Mouse (Mus musculus): ENCODE measurements around the gene Psph. TPM values are rescaled to one million over a fixed set of nuclear protein-coding genes. Genes with fewer than 3 reads are reported as not detected.

Psph gene
- total and polyA plus RNA-seq, 3 experiments = 128 to 252 (median 232) TPM

GRCm38 (mm10) chr5:129724834-129725773, 62.1 kb downstream of the Psph start, which contains the start of gene Nipsnap2 (continued):
- TF ChIP-seq MYC (IDR thresholded peaks at IDR 0.05; ENCODE audit: low read depth, low read length) = peak; percentile 51; the same call in 1 of the 2 replicates
- no peak for TF ChIP-seq RCOR1 (conservative IDR thresholded peaks at IDR 0.05; ENCODE audit: low read depth, low read length)
- TF ChIP-seq CHD2 (IDR thresholded peaks at IDR 0.05; ENCODE audit: low read length) = peak; percentile 76
- no peak; the same call in 1 of the 2 replicates for TF ChIP-seq ZMIZ1 (IDR thresholded peaks at IDR 0.05; ENCODE audit: low read depth, low read length)
- TF ChIP-seq POLR2AphosphoS2 (IDR thresholded peaks at IDR 0.05; ENCODE audit: low read depth, low read length) = no peak
- 0 out of 2 replicates have a peak, but pooled peaks have one; percentile 40 for TF ChIP-seq SIN3A (IDR thresholded peaks at IDR 0.05; ENCODE audit: low read length)
- TF ChIP-seq RAD21 (IDR thresholded peaks at IDR 0.05; ENCODE audit: low read depth, low read length) = peak; percentile 22
- no peak for TF ChIP-seq MAFK (IDR thresholded peaks at IDR 0.05; ENCODE audit: insufficient replicate concordance, low read length)
- TF ChIP-seq ZNF384 (IDR thresholded peaks at IDR 0.05; ENCODE audit: low read depth, low read length) = peak; percentile 71
- TF ChIP-seq E2F4 (IDR thresholded peaks at IDR 0.05; ENCODE audit: insufficient replicate concordance, low read depth, low read length) = no peak
- no peak for TF ChIP-seq PAX5 (IDR thresholded peaks at IDR 0.05; ENCODE audit: low read length)

GRCm38 (mm10) chr5:129724268-129724667, 63.0 kb downstream of the Psph start:
- peak overlapping the region; percentile 49 for H3K4me2 ChIP-seq (ENCODE audit: insufficient read depth, low read depth, poor library complexity, severe bottlenecking)
- no peak for DNase-seq (ENCODE audit: extremely low read depth)
- H3K27ac ChIP-seq (ENCODE audit: insufficient read depth, low read depth) = no peak overlapping the region
- H3K4me3 ChIP-seq (replicated peaks in 1 of 3; ENCODE audit: low read depth in 2 of 3, low read length in 2 of 3, poor library complexity in 1 of 3) = peak overlapping the region; percentile 43 to 76 (median 68)
- peaks cover 5 to 18% of the 10 kb centered on the region in 2 experiments for H3K36me3 ChIP-seq (replicated peaks in 1 of 2; ENCODE audit: control insufficient read depth in 1 of 2, insufficient read depth in 1 of 2, low read length in 1 of 2)
- peaks cover 4 to 18% of the 10 kb centered on the region in 2 experiments; a peak in 3 of 4 replicates for H3K4me1 ChIP-seq (ENCODE audit: control insufficient read depth in 1 of 2, insufficient read depth in 2 of 2)
- in situ Hi-C loops (cut with MboI; ENCODE audit: low pct_ligation_motif_present, low pct_unique_long_range_greater_than_20kb, low sequenced_read_pairs) = no loop called here
- H3K79me2 ChIP-seq (replicated peaks; ENCODE audit: control insufficient read depth, extremely low read depth, insufficient read depth, poor library complexity, severe bottlenecking) = peaks cover 5% of the 10 kb centered on the region; the same call in 1 of the 2 replicates
- TF ChIP-seq CHD1 (IDR thresholded peaks at IDR 0.05; ENCODE audit: low read depth, low read length) (0 out of 2 replicates have a peak, but pooled peaks have one; percentile 15), RCOR1 (conservative IDR thresholded peaks at IDR 0.05; ENCODE audit: low read depth, low read length) (no peak)
- peaks cover 2% of the 10 kb centered on the region for H3K9me3 ChIP-seq (replicated peaks; ENCODE audit: low read length)
- dilution Hi-C loops (cut with MboI; ENCODE audit: extremely low pct_ligation_motif_present, extremely low pct_unique_long_range_greater_than_20kb, low sequenced_read_pairs) = no loop called here
- peak overlapping the region; percentile 69 for H3K9ac ChIP-seq (ENCODE audit: insufficient read depth, low read depth)
- H3K27me3 ChIP-seq (replicated peaks) = no peaks in the 10 kb centered on the region

GRCm38 (mm10) chr5:129720176-129720575, 67.1 kb downstream of the Psph start:
- Histone ChIP-seq H3K27me3 (replicated peaks) (no peaks in the 10 kb centered on the region), H3K9ac (ENCODE audit: insufficient read depth, low read depth) (no peak overlapping the region), H3K27ac (ENCODE audit: insufficient read depth, low read depth) (no peak overlapping the region), H3K36me3 (replicated peaks in 1 of 2; ENCODE audit: control insufficient read depth in 1 of 2, insufficient read depth in 1 of 2, low read length in 1 of 2) (peaks cover 31 to 42% of the 10 kb centered on the region in 2 experiments), H3K4me1 (ENCODE audit: control insufficient read depth in 1 of 2, insufficient read depth in 2 of 2) (peaks cover 0 to 20% of the 10 kb centered on the region in 2 experiments; a peak in 3 of 4 replicates), H3K4me3 (replicated peaks in 1 of 3; ENCODE audit: low read depth in 2 of 3, low read length in 2 of 3, poor library complexity in 1 of 3) (no peak overlapping the region), H3K79me2 (replicated peaks; ENCODE audit: control insufficient read depth, extremely low read depth, insufficient read depth, poor library complexity, severe bottlenecking) (peaks cover 9% of the 10 kb centered on the region; the same call in 1 of the 2 replicates), H3K9me3 (replicated peaks; ENCODE audit: low read length) (peaks cover 2% of the 10 kb centered on the region), H3K4me2 (ENCODE audit: insufficient read depth, low read depth, poor library complexity, severe bottlenecking) (no peak overlapping the region)
- no peak for TF ChIP-seq PAX5 (IDR thresholded peaks at IDR 0.05; ENCODE audit: low read length)
- peak; percentile 10 to 14; a peak in 1 of 4 replicates for TF ChIP-seq CTCF (conservative IDR thresholded peaks at IDR 0.05 in 1 of 2, IDR thresholded peaks at IDR 0.05 in 1 of 2; ENCODE audit: low read depth in 2 of 2, low read length in 2 of 2)
- DNase-seq (ENCODE audit: extremely low read depth) = no peak
- in situ Hi-C loops (cut with MboI; ENCODE audit: low pct_ligation_motif_present, low pct_unique_long_range_greater_than_20kb, low sequenced_read_pairs) (no loop called here), dilution Hi-C loops (cut with MboI; ENCODE audit: extremely low pct_ligation_motif_present, extremely low pct_unique_long_range_greater_than_20kb, low sequenced_read_pairs) (no loop called here)

Measured in CH12.LX (cell line).